Mouse (Mus musculus): ENCODE data around the gene Sms. TPM values are rescaled to one million over a fixed set of nuclear protein-coding genes. Genes with fewer than 3 reads are reported as not detected.

The Sms gene
- total and polyA plus RNA-seq, 2 experiments from 2014 or later = 154 to 159 TPM

- no peaks in the 10 kb centered on the region for H3K9me3 ChIP-seq (ENCODE audit: low read length)
- TF ChIP-seq CTCF (IDR thresholded peaks at IDR 0.05; ENCODE audit: low read depth) = no peak
- H3K9ac ChIP-seq = peak overlapping the region; percentile 78
These were observed 1.3 kb downstream of the Sms start for GRCm38 (mm10) chrX:157490769-157491144.

DNA sequence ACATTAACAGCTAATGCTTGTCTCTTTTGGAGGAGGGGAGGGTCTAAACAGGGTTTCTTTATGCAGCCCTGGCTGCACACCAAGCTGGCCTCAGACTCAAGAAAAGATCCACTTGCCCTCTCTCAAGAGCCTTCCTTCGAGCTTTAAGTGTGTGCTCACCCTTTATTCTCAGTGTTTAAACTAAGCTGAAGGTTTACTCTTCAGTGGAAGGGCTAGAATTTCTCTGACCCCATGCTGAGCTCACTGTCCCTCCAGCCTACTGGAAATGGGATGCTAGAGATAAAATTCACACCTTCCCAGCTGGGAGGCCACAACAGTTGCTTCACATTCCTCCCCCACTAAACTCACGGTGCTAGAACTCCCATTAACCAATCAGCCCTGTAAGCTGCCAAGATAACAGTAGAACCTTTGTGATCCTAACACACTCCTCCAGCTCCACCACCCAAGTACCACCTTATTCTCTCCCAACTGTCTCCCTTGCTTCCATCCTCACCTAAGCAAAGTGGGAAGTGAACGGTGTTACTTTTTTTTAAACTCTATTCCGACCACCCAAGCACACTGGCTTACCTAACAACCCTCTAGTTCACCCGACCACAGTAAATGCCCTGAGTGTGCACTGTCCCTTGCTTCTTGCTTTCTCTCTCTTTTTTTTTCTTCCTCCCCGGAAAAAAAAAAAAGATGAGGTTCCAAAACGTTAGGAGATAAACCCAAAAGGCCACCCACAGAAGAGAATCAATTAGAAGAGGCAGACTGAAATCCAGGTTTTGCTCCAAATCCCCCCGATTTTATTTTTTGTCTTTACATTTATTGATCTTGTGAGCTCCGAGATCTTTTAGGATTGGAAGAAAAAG, 2.0 kb downstream of the Sms start:
- 0 out of 2 replicates have a peak overlapping the region, but pooled peaks have one; percentile 21 for H3K27ac ChIP-seq (ENCODE audit: low read depth, low read length)

More at GRCm38 (mm10) chrX:157490769-157491144, 1.3 kb downstream of the Sms start:
- H3K27ac ChIP-seq (ENCODE audit: low read depth, low read length) = peak overlapping the region; percentile 90
- DNase-seq (peak; percentile 45), ATAC-seq (peak; percentile 32)
- peak overlapping the region; percentile 55 for H3K4me3 ChIP-seq (ENCODE audit: low read depth, low read length)
- H3K36me3 ChIP-seq (ENCODE audit: insufficient read depth) = no peaks in the 10 kb centered on the region
- peak overlapping the region; percentile 48 for H3K4me2 ChIP-seq (ENCODE audit: low read depth)
- H3K27me3 ChIP-seq (ENCODE audit: insufficient read depth, low read length) = no peaks in the 10 kb centered on the region
- no peaks in the 10 kb centered on the region for H3K4me1 ChIP-seq (ENCODE audit: insufficient read depth)
- whole genome bisulfite sequencing = 21% methylated on average over 12 of the region's 12 CpGs

DNA sequence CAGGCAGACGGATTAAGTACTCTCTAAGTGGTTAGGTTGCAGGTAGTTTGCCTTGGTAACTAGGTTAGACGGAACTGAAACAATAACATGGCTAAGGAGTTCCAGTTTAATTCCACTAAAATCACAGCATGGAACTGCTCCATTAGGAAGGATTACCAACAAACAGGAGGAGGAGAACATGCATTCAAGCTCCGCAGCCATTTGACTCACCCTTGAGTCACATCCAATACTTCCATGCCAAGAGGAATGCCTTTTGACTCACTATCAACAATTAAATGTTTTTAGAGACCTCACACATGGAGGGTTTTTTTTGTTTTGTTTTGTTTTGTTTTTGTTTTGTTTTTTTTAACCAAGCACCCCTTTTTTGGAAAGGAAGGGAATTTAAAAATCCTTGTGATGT, 3.3 kb downstream of the Sms start:
- H3K4me2 ChIP-seq (ENCODE audit: low read depth) = no peak overlapping the region
- H3K4me1 ChIP-seq (ENCODE audit: insufficient read depth) = no peaks in the 10 kb centered on the region
- H3K36me3 ChIP-seq (ENCODE audit: insufficient read depth) = no peaks in the 10 kb centered on the region
- H3K4me3 ChIP-seq (ENCODE audit: low read depth, low read length) = no peak overlapping the region
- no peak overlapping the region for H3K9ac ChIP-seq
- ATAC-seq (no peak), DNase-seq (no peak)
- TF ChIP-seq CTCF (IDR thresholded peaks at IDR 0.05; ENCODE audit: low read depth) = no peak
- WGBS = 65% methylated on average over 3 of the region's 3 CpGs
- no peaks in the 10 kb centered on the region for H3K27me3 ChIP-seq (ENCODE audit: insufficient read depth, low read length)
- H3K9me3 ChIP-seq (ENCODE audit: low read length) = no peaks in the 10 kb centered on the region
- no peak overlapping the region for H3K27ac ChIP-seq (ENCODE audit: low read depth, low read length)

More for the DNA sequence above, 2.0 kb downstream of the Sms start:
- no peak for ATAC-seq
- no peaks in the 10 kb centered on the region for H3K9me3 ChIP-seq (ENCODE audit: low read length)
- no peaks in the 10 kb centered on the region for H3K4me1 ChIP-seq (ENCODE audit: insufficient read depth)
- H3K9ac ChIP-seq = peak overlapping the region; percentile 78; the same call in 1 of the 2 replicates
- no peaks in the 10 kb centered on the region for H3K36me3 ChIP-seq (ENCODE audit: insufficient read depth)
- H3K27me3 ChIP-seq (ENCODE audit: insufficient read depth, low read length) = no peaks in the 10 kb centered on the region
- peak overlapping the region; percentile 55 for H3K4me3 ChIP-seq (ENCODE audit: low read depth, low read length)
- WGBS = 36% methylated on average over 9 of the region's 9 CpGs
- H3K4me2 ChIP-seq (ENCODE audit: low read depth) = peak overlapping the region; percentile 48
- TF ChIP-seq CTCF (IDR thresholded peaks at IDR 0.05; ENCODE audit: low read depth) = no peak
- peak; percentile 0 for DNase-seq

DNA sequence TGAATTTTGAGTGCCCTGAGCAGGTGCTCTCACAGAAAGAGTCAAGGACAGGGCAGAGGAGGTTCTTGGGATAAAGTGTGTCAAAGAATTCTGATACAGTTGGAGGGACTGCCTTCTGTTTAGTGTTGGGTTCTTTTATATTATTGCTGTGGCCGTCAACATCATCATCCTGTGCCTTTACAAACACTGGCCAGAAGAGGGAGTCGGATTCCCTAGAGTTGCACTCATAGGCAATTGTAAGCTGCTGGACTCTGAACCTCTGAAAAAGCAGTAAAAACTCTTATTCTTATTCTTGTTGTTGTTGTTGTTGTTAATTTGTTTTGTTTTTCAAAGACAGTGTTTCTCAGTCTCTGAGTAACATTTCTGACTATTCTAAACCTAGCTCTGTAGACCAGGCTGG, 5.3 kb downstream of the Sms start:
- 44% methylated on average over 2 of the region's 2 CpGs for WGBS
- H3K9ac ChIP-seq = no peak overlapping the region
- H3K9me3 ChIP-seq (ENCODE audit: low read length) = no peaks in the 10 kb centered on the region
- ATAC-seq = no peak
- H3K4me2 ChIP-seq (ENCODE audit: low read depth) = no peak overlapping the region
- H3K4me1 ChIP-seq (ENCODE audit: insufficient read depth) = no peaks in the 10 kb centered on the region
- H3K27ac ChIP-seq (ENCODE audit: low read depth, low read length) = no peak overlapping the region
- H3K36me3 ChIP-seq (ENCODE audit: insufficient read depth) = no peaks in the 10 kb centered on the region
- peak; percentile 53 for TF ChIP-seq CTCF (IDR thresholded peaks at IDR 0.05; ENCODE audit: low read depth)
- no peak overlapping the region for H3K4me3 ChIP-seq (ENCODE audit: low read depth, low read length)
- H3K27me3 ChIP-seq (ENCODE audit: insufficient read depth, low read length) = no peaks in the 10 kb centered on the region
- DNase-seq = peak; percentile 9

DNA sequence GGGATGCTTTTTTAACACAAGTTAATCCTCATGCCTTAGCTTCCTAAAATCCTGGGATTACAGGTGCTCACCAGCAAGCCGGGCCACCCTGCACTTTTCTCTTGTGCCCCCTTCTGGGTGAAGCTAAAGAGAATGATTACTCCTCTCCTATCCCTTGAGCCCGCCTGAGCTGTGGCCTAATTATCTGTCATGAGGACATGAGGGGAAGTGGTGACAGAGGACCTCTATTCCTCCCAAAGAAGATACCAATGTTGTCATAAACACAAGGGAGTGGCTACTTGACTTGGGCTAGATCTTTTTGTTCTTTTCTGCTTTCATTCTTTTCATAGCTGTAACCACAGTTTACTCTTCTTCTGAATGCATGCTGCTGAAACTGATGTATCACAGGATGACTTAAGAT, 9.2 kb downstream of the Sms start:
- Histone ChIP-seq H3K4me3 (ENCODE audit: low read depth, low read length) (no peak overlapping the region), H3K9ac (no peak overlapping the region), H3K27me3 (ENCODE audit: insufficient read depth, low read length) (no peaks in the 10 kb centered on the region), H3K4me1 (ENCODE audit: insufficient read depth) (no peaks in the 10 kb centered on the region), H3K4me2 (ENCODE audit: low read depth) (no peak overlapping the region), H3K9me3 (ENCODE audit: low read length) (no peaks in the 10 kb centered on the region), H3K36me3 (ENCODE audit: insufficient read depth) (no peaks in the 10 kb centered on the region), H3K27ac (ENCODE audit: low read depth, low read length) (no peak overlapping the region)
- 65% methylated on average over 2 of the region's 2 CpGs for WGBS
- ATAC-seq (no peak), DNase-seq (no peak)
- no peak for TF ChIP-seq CTCF (IDR thresholded peaks at IDR 0.05; ENCODE audit: low read depth)

DNA sequence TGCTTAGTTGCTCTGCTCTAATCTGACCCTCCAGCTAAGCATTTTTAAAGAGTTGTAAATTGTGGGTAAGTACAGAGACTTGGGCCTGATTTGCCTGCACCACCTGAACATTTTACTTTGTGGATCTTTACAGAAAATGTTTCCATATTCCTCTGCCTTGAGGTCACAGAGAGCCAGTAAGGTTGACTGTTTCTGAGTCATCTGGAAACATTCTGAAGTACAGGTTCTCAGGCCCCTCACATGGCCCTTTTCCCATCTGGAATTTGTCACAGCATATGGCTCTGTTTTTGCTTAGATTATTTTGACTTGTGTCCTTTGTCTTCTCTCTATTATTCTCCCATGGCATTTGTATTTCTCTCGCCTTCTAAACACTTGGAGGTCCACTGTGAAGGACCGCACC, 10.2 kb downstream of the Sms start:
- H3K9ac ChIP-seq = no peak overlapping the region
- no peak for DNase-seq
- ATAC-seq = no peak
- no peak overlapping the region for H3K4me2 ChIP-seq (ENCODE audit: low read depth)
- H3K9me3 ChIP-seq (ENCODE audit: low read length) = no peaks in the 10 kb centered on the region
- 77% methylated on average over 2 of the region's 2 CpGs for WGBS
- H3K27ac ChIP-seq (ENCODE audit: low read depth, low read length) = no peak overlapping the region
- no peak for TF ChIP-seq CTCF (IDR thresholded peaks at IDR 0.05; ENCODE audit: low read depth)
- no peak overlapping the region for H3K4me3 ChIP-seq (ENCODE audit: low read depth, low read length)
- H3K36me3 ChIP-seq (ENCODE audit: insufficient read depth) = no peaks in the 10 kb centered on the region
- H3K27me3 ChIP-seq (ENCODE audit: insufficient read depth, low read length) = no peaks in the 10 kb centered on the region
- H3K4me1 ChIP-seq (ENCODE audit: insufficient read depth) = no peaks in the 10 kb centered on the region

- Histone ChIP-seq H3K27ac (ENCODE audit: low read depth, low read length) (no peak overlapping the region), H3K9me3 (ENCODE audit: low read length) (no peaks in the 10 kb centered on the region), H3K27me3 (ENCODE audit: insufficient read depth, low read length) (no peaks in the 10 kb centered on the region), H3K36me3 (ENCODE audit: insufficient read depth) (no peaks in the 10 kb centered on the region), H3K9ac (no peak overlapping the region), H3K4me1 (ENCODE audit: insufficient read depth) (no peaks in the 10 kb centered on the region), H3K4me2 (ENCODE audit: low read depth) (no peak overlapping the region), H3K4me3 (ENCODE audit: low read depth, low read length) (no peak overlapping the region)
- no peak for TF ChIP-seq CTCF (IDR thresholded peaks at IDR 0.05; ENCODE audit: low read depth)
- no peak for ATAC-seq
- WGBS = 63% methylated on average over 3 of the region's 3 CpGs
- no peak for DNase-seq
These were observed 14.8 kb downstream of the Sms start for GRCm38 (mm10) chrX:157477328-157477727.
